Mouse (Mus musculus) forebrain, embryonic 13.5 days (tissue): ENCODE measurements around the gene Tmc1. TPM values are rescaled to one million over a fixed set of nuclear protein-coding genes. Genes with fewer than 3 reads are reported as not detected.
A peak's percentile ranks its signal among the peaks of the same experiment; 100 is the strongest.

Experiments
- ATAC-seq: fragments of 200-750 bp; cut with Nextera tagmentation; 2 replicates; pipeline ENCODE4 v1.8.0; 2017
- H3K27ac ChIP-seq: fragments of 300-500 bp; sonication (generic); 2 replicates; pipeline ENCODE4 v1.5.1; 2015; ENCODE audit warnings: inconsistent platforms, mild to moderate bottlenecking, moderate library complexity
- H3K27me3 ChIP-seq: fragments of 300-500 bp; sonication (generic); 2 replicates; pipeline ENCODE4 v1.6.1; 2015; ENCODE audit warnings: mild to moderate bottlenecking, inconsistent platforms
- H3K36me3 ChIP-seq: fragments of 300-500 bp; sonication (generic); 2 replicates; pipeline ENCODE4 v1.6.1; 2015; ENCODE audit warnings: mild to moderate bottlenecking, inconsistent platforms; ENCODE audit not compliant: poor library complexity, severe bottlenecking
- H3K4me1 ChIP-seq: fragments of 300-500 bp; sonication (generic); 2 replicates; pipeline ENCODE4 v1.6.1; 2015; ENCODE audit warnings: inconsistent platforms
- H3K4me2 ChIP-seq: fragments of 300-500 bp; sonication (generic); 2 replicates; pipeline ENCODE4 v1.6.1; 2015; ENCODE audit warnings: inconsistent platforms, mild to moderate bottlenecking, moderate library complexity
- H3K4me3 ChIP-seq: fragments of 300-500 bp; sonication (generic); 2 replicates; pipeline ENCODE4 v1.5.1; 2015; ENCODE audit warnings: mild to moderate bottlenecking, inconsistent platforms
- H3K9ac ChIP-seq: fragments of 300-500 bp; sonication (generic); 2 replicates; pipeline ENCODE4 v1.6.1; 2015; ENCODE audit warnings: mild to moderate bottlenecking, inconsistent platforms
- H3K9me3 ChIP-seq: fragments of 300-500 bp; sonication (generic); replicated peaks from 2 replicates; pipeline ENCODE4 v1.6.1; 2016; ENCODE audit warnings: inconsistent platforms
- WGBS: fragments of 180-500 bp; shearing (Covaris S2); methylation state at CpG from one replicate; pipeline ENCODE4 v1.1.7; 2015; 5-methylcytosine and 5-hydroxymethylcytosine counted together
- polyA plus RNA-seq: library from polyadenylated mRNA; unstranded; fragments of >200 nt; fragmentation: Nextera tagmentation; extraction: Ambion mirVana; gene quantifications from 2 replicates; pipeline ENCODE4 v1.2.1, GENCODE M21; 2015

Tmc1 gene
- polyA plus RNA-seq, 1 experiment from 2014 or later: not detected

DNA sequence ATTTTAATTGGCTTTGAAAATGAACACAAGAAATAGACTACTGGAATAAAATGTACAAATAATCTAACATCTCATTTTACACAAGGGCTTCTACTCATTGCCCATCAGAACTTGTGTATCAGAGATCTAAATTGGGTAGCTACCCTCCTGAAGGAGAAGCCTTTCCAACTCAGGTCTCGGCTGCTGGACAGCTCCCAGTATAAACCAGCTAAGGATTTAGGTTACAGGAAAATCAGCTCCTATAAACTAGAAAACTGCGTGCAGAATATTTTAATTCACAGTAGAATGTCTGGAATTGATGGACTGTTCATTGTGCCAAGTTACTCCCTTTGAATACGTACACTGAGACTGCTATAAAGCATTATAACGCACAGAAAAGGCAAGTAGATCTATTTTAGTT, 158.0 kb downstream of the Tmc1 start:
- H3K4me1 ChIP-seq: no peaks in the 10 kb centered on the region
- no peak overlapping the region for H3K4me2 ChIP-seq
- H3K27ac ChIP-seq: no peak overlapping the region
- no peak overlapping the region for H3K4me3 ChIP-seq
- ATAC-seq: no peak
- 74% methylated on average over 4 of the region's 4 CpGs for WGBS
- no peak overlapping the region for H3K9ac ChIP-seq
- no peaks in the 10 kb centered on the region for H3K36me3 ChIP-seq
- no peaks in the 10 kb centered on the region for H3K27me3 ChIP-seq
- H3K9me3 ChIP-seq: no peaks in the 10 kb centered on the region

GRCm38 (mm10) chr19:20794999-20795398, 159.0 kb downstream of the Tmc1 start:
- no peaks in the 10 kb centered on the region for H3K27me3 ChIP-seq
- H3K4me3 ChIP-seq: no peak overlapping the region
- 80% methylated on average over 3 of the region's 3 CpGs for WGBS
- H3K27ac ChIP-seq: no peak overlapping the region
- no peak overlapping the region for H3K9ac ChIP-seq
- H3K9me3 ChIP-seq: no peaks in the 10 kb centered on the region
- no peaks in the 10 kb centered on the region for H3K36me3 ChIP-seq
- ATAC-seq: no peak
- H3K4me2 ChIP-seq: no peak overlapping the region
- H3K4me1 ChIP-seq: no peaks in the 10 kb centered on the region

- H3K4me3 ChIP-seq: no peak overlapping the region
- H3K4me2 ChIP-seq: no peak overlapping the region
- WGBS: 95% methylated on average over 2 of the region's 2 CpGs
- no peaks in the 10 kb centered on the region for H3K36me3 ChIP-seq
- no peaks in the 10 kb centered on the region for H3K4me1 ChIP-seq
- H3K9me3 ChIP-seq: no peaks in the 10 kb centered on the region
- no peak overlapping the region for H3K27ac ChIP-seq
- H3K27me3 ChIP-seq: no peaks in the 10 kb centered on the region
- ATAC-seq: peak; percentile 54; the same call in 1 of the 2 replicates
- H3K9ac ChIP-seq: no peak overlapping the region
Measured at GRCm38 (mm10) chr19:20792811-20793210, 161.2 kb downstream of the Tmc1 start.

DNA sequence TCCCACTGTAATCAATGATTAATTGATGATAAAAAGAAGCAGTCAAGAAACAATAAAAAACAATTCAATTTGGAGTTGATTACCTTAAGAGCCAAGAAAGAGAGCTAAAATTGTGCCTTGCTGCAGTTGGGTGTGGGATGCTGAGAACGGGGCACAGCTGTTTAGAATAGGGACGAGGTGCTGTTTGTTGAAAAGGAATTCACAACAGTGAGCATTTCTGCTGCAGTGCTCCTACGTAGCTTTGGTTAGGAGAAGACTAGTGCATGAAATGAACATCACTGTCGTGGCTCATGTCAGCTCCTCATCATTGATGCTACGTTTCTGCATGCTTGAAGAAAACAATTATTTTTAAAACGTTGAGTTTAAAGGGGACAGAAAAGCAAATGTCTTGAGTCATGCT, 166.7 kb downstream of the Tmc1 start:
- WGBS: 86% methylated on average over 6 of the region's 6 CpGs
- ATAC-seq: no peak

DNA sequence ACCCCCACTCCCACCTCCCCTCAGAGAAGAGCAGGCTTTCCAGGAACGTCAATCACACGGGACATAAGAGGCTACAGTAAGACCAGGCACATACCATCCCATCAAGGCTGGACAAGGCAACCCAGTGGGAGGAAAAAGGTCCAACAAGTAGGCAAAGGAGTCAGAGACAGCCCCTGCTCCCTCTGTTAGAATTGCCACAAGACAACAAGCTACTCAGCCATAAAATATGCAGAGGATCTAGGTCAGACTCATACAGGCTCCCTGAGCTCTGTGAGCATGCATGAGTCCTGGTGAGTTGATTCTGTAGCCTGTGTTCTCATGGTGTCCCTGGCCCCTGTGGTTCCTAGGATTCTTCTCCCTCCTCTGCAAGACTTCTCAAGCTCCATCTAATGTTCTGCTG, 178.3 kb downstream of the Tmc1 start:
- ATAC-seq: no peak
- Histone ChIP-seq H3K4me1 (no peaks in the 10 kb centered on the region), H3K4me3 (no peak overlapping the region), H3K9me3 (no peaks in the 10 kb centered on the region), H3K36me3 (no peaks in the 10 kb centered on the region), H3K9ac (no peak overlapping the region), H3K27me3 (no peaks in the 10 kb centered on the region), H3K27ac (no peak overlapping the region), H3K4me2 (no peak overlapping the region)
- 83% methylated on average over 2 of the region's 2 CpGs for WGBS

More for the DNA sequence above, 166.7 kb downstream of the Tmc1 start:
- Histone ChIP-seq H3K36me3 (no peaks in the 10 kb centered on the region), H3K9me3 (no peaks in the 10 kb centered on the region), H3K4me2 (no peak overlapping the region), H3K4me1 (no peaks in the 10 kb centered on the region), H3K27ac (no peak overlapping the region), H3K4me3 (no peak overlapping the region), H3K27me3 (no peaks in the 10 kb centered on the region), H3K9ac (no peak overlapping the region)

DNA sequence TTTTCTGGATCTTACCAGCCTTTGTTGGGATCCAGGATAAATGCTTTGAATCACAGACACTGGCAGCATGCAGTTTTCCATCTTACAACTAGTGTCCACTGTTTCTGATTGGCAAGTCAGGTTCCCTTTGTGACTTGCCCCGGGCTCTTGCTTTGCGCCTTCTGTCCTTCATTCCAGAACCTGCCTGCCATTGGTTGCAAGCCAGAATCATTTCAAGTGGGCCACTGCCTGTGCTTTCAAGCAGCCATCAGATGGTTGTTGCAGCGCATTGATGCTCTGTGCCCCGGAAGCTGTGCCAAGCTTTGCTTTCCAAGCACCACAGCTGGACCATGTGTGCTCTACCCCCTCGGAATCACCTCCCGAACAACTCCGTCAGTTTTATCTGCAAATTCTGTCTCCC, 180.1 kb downstream of the Tmc1 start:
- ATAC-seq: no peak
- Histone ChIP-seq H3K4me2 (no peak overlapping the region), H3K9ac (no peak overlapping the region), H3K27ac (no peak overlapping the region), H3K36me3 (no peaks in the 10 kb centered on the region), H3K27me3 (no peaks in the 10 kb centered on the region), H3K4me3 (no peak overlapping the region), H3K4me1 (no peaks in the 10 kb centered on the region), H3K9me3 (no peaks in the 10 kb centered on the region)
- WGBS: 90% methylated on average over 7 of the region's 7 CpGs

- H3K36me3 ChIP-seq: no peaks in the 10 kb centered on the region
- WGBS: 40% methylated on average over 1 of the region's 1 CpGs
- ATAC-seq: peak; percentile 89
- no peak overlapping the region for H3K4me3 ChIP-seq
- H3K27ac ChIP-seq: no peak overlapping the region
- no peaks in the 10 kb centered on the region for H3K27me3 ChIP-seq
- H3K9me3 ChIP-seq: no peaks in the 10 kb centered on the region
- H3K4me2 ChIP-seq: no peak overlapping the region
- H3K4me1 ChIP-seq: no peaks in the 10 kb centered on the region
- H3K9ac ChIP-seq: no peak overlapping the region
Measured at GRCm38 (mm10) chr19:20764214-20764613, 189.8 kb downstream of the Tmc1 start.

DNA sequence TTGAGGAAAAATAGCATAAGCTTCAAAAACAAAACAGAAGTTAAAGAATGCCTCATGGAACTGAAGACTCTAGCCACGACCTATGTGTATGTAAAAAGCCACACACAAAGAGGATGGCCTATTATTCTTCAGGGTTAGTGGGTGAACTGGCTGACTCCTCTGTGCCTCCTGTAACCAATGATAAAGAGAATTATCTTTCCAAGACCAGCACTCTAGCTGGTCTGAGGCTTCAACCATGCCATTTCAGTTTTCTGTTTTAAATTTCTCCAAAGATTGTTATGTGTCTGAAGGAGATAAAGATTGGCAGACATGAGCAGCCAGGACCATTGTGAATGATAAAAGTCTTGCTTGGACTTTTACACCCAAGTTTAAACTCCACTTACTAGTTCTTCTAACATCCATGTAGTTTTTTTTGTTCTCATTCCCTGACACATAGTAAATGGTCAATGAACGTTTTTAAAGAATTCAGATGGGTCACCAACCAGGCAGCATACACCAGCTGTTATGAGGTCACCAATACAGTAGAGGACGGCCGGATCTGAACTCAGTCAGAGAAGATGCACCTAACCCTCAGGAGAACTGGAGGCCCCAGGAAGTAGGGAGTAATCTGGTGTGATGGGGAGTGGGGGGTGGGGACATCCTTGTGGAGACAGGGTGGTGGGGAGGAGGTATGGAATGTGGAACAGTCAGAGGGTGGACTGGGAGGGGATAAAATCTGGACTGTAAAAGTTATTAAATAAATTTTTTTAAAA, 192.2 kb downstream of the Tmc1 start:
- 77% methylated on average over 4 of the region's 4 CpGs for WGBS

DNA sequence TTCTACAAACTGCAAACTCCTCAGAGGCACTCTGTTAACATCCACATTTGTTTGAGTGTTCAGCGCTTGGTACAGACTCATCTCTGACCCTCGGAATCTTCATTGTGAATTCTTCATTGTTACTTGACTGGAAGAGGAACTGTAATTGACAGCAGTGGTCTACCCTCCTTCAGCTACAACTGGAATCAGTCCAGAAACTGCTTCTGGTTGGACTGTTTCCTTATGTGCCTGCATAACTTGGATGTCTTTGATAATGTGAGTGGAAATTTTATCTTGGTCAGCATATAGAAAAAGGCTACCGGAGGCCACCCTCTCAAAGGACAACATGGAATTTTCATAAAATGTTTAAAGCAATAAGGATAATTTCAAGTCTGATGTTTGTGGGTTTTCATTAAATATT, 192.9 kb downstream of the Tmc1 start:
- 77% methylated on average over 3 of the region's 3 CpGs for WGBS
- Histone ChIP-seq H3K4me3 (no peak overlapping the region), H3K9me3 (no peaks in the 10 kb centered on the region), H3K4me2 (no peak overlapping the region), H3K9ac (no peak overlapping the region), H3K36me3 (no peaks in the 10 kb centered on the region), H3K4me1 (no peaks in the 10 kb centered on the region), H3K27ac (no peak overlapping the region), H3K27me3 (no peaks in the 10 kb centered on the region)
- ATAC-seq: no peak

More for the DNA sequence above, 192.2 kb downstream of the Tmc1 start:
- Histone ChIP-seq H3K4me3 (no peak overlapping the region), H3K4me1 (no peaks in the 10 kb centered on the region), H3K9ac (no peak overlapping the region), H3K4me2 (no peak overlapping the region), H3K27me3 (no peaks in the 10 kb centered on the region), H3K27ac (no peak overlapping the region), H3K9me3 (no peaks in the 10 kb centered on the region), H3K36me3 (no peaks in the 10 kb centered on the region)
- no peak for ATAC-seq

DNA sequence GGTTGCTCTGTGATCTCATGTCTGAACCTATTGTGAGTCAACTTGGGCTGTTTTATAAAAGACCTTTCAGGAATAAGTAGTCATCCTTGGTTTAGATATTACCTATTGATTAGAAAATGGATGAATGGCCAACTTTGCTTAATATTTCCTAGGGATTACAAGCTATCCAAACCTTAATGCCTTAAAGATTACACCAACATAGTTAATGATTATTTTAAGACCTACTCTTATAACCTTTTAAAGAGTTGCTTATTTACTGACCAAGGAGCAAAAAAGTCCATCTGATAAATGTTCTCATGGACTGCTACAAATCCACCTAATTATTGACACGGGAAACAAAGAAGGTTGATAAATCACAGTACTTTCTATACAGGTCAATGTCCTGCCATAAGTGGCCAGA, 209.4 kb downstream of the Tmc1 start:
- Histone ChIP-seq H3K9ac (no peak overlapping the region), H3K4me1 (no peaks in the 10 kb centered on the region), H3K36me3 (no peaks in the 10 kb centered on the region), H3K27ac (no peak overlapping the region), H3K9me3 (no peaks in the 10 kb centered on the region), H3K4me3 (no peak overlapping the region), H3K4me2 (no peak overlapping the region), H3K27me3 (no peaks in the 10 kb centered on the region)
- ATAC-seq: no peak
- WGBS: 80% methylated on average over 1 of the region's 1 CpGs

Other genes starting within 250 kb of the Tmc1 start
- 0.08 TPM in 2 replicates for gene Aldh1a7, start 226.6 kb downstream of the Tmc1 start, polyA plus RNA-seq